Mouse (Mus musculus) limb, embryonic 12.5 days (tissue): ENCODE results near the gene Pgf. TPM values are rescaled to one million over a fixed set of nuclear protein-coding genes. Genes with fewer than 3 reads are reported as not detected.

Experiments
- ATAC-seq: fragments of 200-750 bp; cut with Nextera tagmentation; 2 replicates; pipeline ENCODE4 v1.8.0; 2017; ENCODE audit warnings: low read depth, moderate TSS enrichment; ENCODE audit not compliant: insufficient number of reproducible peaks, insufficient read depth, low FRiP score, low TSS enrichment
- H3K27ac ChIP-seq: fragments of 300-500 bp; sonication (generic); 2 replicates; pipeline ENCODE4 v1.5.1; 2016; ENCODE audit warnings: mild to moderate bottlenecking, moderate library complexity
- H3K27me3 ChIP-seq: fragments of 300-500 bp; sonication (generic); 2 replicates; pipeline ENCODE4 v1.6.1; 2016; ENCODE audit warnings: mild to moderate bottlenecking, moderate library complexity
- H3K36me3 ChIP-seq: fragments of 300-500 bp; sonication (generic); 2 replicates; pipeline ENCODE4 v1.6.1; 2016; ENCODE audit warnings: mild to moderate bottlenecking, moderate library complexity
- H3K4me1 ChIP-seq: fragments of 300-500 bp; sonication (generic); replicated peaks from 2 replicates; pipeline ENCODE4 v1.6.1; 2016
- H3K4me2 ChIP-seq: fragments of 300-500 bp; sonication (generic); 2 replicates; pipeline ENCODE4 v1.6.1; 2016; ENCODE audit warnings: mild to moderate bottlenecking, moderate library complexity
- H3K4me3 ChIP-seq: fragments of 300-500 bp; sonication (generic); replicated peaks from 2 replicates; pipeline ENCODE4 v1.5.1; 2016; ENCODE audit warnings: mild to moderate bottlenecking
- H3K9ac ChIP-seq: fragments of 300-500 bp; sonication (generic); replicated peaks from 2 replicates; pipeline ENCODE4 v1.6.1; 2016; ENCODE audit warnings: mild to moderate bottlenecking, moderate library complexity
- H3K9me3 ChIP-seq: fragments of 300-500 bp; sonication (generic); 2 replicates; pipeline ENCODE4 v1.6.1; 2016; ENCODE audit warnings: mild to moderate bottlenecking, moderate library complexity
- WGBS: fragments of 180-500 bp; shearing (Covaris S2); methylation state at CpG from one replicate; pipeline ENCODE4 v1.1.7; 2016; 5-methylcytosine and 5-hydroxymethylcytosine counted together
- polyA plus RNA-seq: library from polyadenylated mRNA; unstranded; fragments of >200 nt; fragmentation: Nextera tagmentation; extraction: Ambion mirVana; gene quantifications from 2 replicates; pipeline ENCODE4 v1.2.1, GENCODE M21; 2016

The Pgf gene
- polyA plus RNA-seq, 1 experiment from 2014 or later: 17.8 TPM

DNA sequence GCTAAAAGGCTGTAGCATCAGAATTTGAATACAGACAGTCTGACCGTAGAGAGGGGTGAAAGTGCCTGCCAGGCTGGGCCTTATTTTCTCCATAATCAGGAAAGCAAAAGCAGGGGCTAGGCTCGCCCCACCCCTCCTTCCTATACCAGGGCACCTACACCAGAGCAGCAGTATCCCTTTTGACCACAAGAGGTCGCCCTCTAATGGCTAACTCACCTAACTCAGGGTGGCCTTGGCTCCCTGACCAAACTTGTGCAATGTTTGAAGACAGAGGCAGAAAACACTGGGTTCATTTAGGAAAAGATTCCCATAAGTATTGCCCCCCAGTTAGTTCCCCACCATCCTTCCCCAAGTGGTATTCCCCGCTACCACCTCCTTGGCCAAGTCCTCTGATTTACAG lies 34.8 kb downstream of the Pgf start:
- H3K4me1 ChIP-seq: peaks cover 12% of the 10 kb centered on the region
- no peak overlapping the region for H3K4me2 ChIP-seq
- H3K27ac ChIP-seq: no peak overlapping the region; the same call in 1 of the 2 replicates
- 16% methylated on average over 4 of the region's 4 CpGs for WGBS
- H3K9me3 ChIP-seq: no peaks in the 10 kb centered on the region
- H3K27me3 ChIP-seq: peaks cover 31% of the 10 kb centered on the region
- no peaks in the 10 kb centered on the region for H3K36me3 ChIP-seq
- ATAC-seq: no peak
- no peak overlapping the region for H3K9ac ChIP-seq
- H3K4me3 ChIP-seq: no peak overlapping the region

DNA sequence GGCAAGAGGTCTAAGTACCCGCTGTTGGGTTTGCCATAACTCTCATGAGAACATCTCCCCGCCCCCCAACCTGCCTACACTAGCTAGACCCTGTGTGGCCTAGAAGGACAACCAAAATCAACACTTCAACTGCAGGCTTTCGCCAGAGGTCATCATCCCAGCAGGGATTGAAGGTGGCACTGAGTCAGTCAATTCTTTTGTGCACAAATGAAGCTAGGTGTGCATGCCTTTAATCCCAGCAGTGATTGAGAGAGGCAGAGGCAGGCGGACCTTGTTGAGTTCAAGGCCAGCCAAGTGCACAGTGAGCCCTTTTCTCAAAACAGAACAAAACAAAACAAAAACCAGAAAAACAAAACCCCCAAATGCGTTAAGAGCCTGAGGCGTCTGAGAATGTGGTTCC lies 36.5 kb downstream of the Pgf start:
- Histone ChIP-seq H3K4me2 (no peak overlapping the region), H3K9ac (no peak overlapping the region), H3K9me3 (no peaks in the 10 kb centered on the region), H3K36me3 (no peaks in the 10 kb centered on the region), H3K27ac (no peak overlapping the region), H3K4me3 (no peak overlapping the region), H3K27me3 (peaks cover 26% of the 10 kb centered on the region), H3K4me1 (peaks cover 7% of the 10 kb centered on the region)
- 82% methylated on average over 6 of the region's 6 CpGs for WGBS
- ATAC-seq: no peak

DNA sequence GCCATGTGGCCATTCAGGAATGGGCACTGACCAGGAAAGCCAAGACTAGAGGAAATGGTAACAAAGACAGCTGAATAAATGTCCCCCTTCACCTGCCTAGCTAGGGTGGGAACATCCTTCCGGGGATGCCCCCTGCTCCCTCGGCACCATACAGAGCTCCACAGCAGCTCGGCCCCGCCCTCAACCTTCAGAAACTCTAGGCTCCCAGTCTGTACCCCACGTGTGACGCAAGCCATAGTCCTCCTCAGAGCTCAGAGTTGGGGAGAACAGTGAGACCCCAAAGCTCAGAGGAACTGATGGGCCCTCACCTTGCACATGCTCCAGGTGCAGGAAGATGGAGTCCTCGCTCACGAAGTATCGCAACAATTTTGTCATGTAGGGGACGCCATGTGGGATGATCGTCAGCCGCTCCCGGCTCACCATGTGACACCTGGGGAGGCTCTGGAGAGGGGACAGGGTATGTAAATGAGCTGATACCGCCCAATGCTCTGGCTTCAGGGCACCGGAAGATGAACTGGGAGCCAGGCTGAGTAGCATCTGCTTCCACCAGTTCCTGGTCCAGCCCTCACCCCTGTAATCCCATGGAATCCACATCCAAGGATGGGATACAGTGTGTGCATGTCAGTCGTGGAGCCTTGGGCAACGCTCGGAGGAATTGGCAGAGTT lies 37.4 kb downstream of the Pgf start:
- peaks cover 8% of the 10 kb centered on the region for H3K36me3 ChIP-seq
- 0 out of 2 replicates have a peak, but pooled peaks cover 6% of the 10 kb centered on the region for H3K4me1 ChIP-seq
- H3K27me3 ChIP-seq: peaks cover 26% of the 10 kb centered on the region
- 48% methylated on average over 18 of the region's 18 CpGs for WGBS
- no peak overlapping the region for H3K27ac ChIP-seq
- H3K9me3 ChIP-seq: no peaks in the 10 kb centered on the region
- no peak overlapping the region for H3K4me3 ChIP-seq
- no peak for ATAC-seq
- H3K9ac ChIP-seq: no peak overlapping the region; the same call in 1 of the 2 replicates
- H3K4me2 ChIP-seq: 0 out of 2 replicates have a peak overlapping the region, but pooled peaks have one; percentile 9

DNA sequence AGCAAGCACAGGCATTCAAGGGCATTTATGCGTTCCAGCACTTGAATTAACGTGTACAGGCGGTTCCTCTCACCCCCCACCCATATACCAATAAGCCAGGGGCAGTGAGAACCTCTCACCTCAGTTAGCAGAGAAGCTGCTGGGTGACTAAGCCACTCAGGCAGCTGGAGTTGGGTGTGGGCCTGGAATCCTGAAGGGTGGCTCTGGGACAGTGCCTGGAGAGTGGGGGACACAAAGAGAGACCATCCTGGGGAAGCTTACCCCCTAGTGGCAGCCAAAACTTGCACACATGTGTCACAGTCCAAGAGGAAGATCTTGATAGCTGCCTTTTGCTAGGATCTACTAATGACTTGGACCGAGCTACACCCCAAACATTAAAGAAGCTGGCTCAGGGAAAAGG lies 41.0 kb downstream of the Pgf start:
- no peak overlapping the region for H3K27ac ChIP-seq
- no peak for ATAC-seq
- H3K4me2 ChIP-seq: no peak overlapping the region
- no peak overlapping the region for H3K9ac ChIP-seq
- WGBS: 83% methylated on average over 4 of the region's 4 CpGs
- no peaks in the 10 kb centered on the region for H3K9me3 ChIP-seq
- H3K4me3 ChIP-seq: no peak overlapping the region
- H3K4me1 ChIP-seq: 0 out of 2 replicates have a peak, but pooled peaks cover 6% of the 10 kb centered on the region
- peaks cover 24% of the 10 kb centered on the region for H3K27me3 ChIP-seq
- H3K36me3 ChIP-seq: peaks cover 39% of the 10 kb centered on the region

DNA sequence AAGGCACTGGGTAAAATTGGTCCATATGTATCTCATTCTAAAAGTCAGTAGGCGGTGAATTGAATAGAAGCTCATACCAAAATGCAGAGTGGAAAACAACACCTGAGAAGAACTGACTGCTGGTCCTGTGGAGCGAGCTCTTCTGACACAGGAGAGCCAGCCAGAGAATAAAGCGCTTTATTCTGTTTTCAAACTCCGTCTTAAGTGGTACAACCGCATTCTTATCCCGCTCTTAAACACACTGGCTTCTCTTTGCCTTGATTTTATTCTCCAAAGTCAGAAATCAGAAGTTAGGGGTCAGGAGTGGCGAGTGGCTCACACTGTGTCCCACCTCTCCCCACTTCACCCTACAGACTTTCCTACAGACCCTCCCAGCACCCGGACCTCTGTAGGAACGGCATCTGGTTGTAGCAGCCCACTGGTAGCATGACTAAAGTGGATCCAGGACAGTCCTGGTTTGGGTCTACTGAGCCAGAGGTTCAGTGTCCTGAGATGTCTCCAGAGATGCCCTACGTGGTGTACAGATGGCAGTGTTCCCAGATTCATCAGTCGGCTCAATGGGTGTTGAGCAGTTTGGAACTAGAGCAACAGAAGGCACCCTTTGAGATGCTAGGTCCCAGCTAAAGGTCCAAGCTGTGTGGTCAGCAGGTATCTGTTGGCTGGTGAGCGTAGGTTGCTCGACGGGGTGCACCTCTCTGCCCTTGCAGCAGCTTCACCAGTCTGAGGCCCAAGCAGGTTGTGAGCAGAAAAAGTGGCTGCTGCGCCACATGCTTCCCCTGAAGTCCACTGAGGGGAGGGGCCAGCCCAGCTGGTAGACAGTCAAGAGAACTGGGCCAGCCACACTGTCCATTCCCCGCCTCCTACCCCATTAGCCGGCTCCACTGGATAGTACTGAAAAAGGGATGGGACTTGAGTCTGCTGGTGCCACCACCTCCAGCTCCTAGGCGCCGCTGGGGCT lies 41.8 kb downstream of the Pgf start:
- no peak for ATAC-seq

DNA sequence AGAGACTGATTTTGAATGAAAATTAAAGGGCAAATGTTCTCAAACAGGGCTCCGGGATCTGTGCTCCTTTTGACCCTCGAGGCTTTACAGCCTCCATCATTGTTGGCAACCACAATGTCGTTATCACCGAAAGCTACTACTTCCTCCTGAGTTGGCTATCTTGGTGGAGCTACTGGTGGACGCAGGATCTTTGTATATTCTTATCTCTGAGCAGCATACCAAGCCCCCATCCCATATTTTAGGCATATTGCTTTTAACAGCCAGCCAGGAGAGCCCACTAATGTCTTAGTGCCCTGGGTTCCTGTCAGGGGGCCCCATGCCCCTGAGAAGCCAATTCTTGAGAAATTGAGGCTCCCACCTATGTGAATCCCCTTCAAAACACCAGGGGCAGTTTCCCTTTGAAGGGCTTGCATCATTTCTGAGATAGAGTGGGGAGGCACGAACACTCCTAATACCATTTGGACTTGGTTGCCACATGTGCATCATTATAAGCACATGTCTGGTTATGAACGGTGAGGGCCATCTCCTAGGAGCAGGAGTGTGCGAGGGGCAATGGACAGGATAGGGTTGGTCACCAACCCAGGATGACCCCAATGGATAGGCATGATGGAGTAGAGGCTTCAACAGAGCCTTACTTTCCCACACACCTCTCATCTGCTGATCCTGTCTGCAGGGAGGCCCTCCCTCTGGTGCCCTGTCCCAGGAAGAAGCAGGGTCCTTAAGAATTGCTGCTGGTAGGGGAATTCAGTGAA lies 43.4 kb downstream of the Pgf start:
- no peak overlapping the region for H3K9ac ChIP-seq
- 86% methylated on average over 8 of the region's 8 CpGs for WGBS
- H3K36me3 ChIP-seq: peaks cover 63% of the 10 kb centered on the region
- H3K4me3 ChIP-seq: no peak overlapping the region
- H3K4me1 ChIP-seq: 0 out of 2 replicates have a peak, but pooled peaks cover 6% of the 10 kb centered on the region
- no peaks in the 10 kb centered on the region for H3K9me3 ChIP-seq
- H3K27ac ChIP-seq: no peak overlapping the region
- ATAC-seq: no peak
- no peak overlapping the region for H3K4me2 ChIP-seq
- H3K27me3 ChIP-seq: peaks cover 6% of the 10 kb centered on the region; the same call in 1 of the 2 replicates

More for the DNA sequence above, 41.8 kb downstream of the Pgf start:
- no peaks in the 10 kb centered on the region for H3K9me3 ChIP-seq
- H3K27me3 ChIP-seq: peaks cover 21% of the 10 kb centered on the region
- WGBS: 80% methylated on average over 19 of the region's 19 CpGs
- no peak overlapping the region for H3K4me3 ChIP-seq
- H3K27ac ChIP-seq: peak overlapping the region; percentile 23; the same call in 1 of the 2 replicates
- H3K4me1 ChIP-seq: 0 out of 2 replicates have a peak, but pooled peaks cover 6% of the 10 kb centered on the region
- peaks cover 47% of the 10 kb centered on the region for H3K36me3 ChIP-seq
- H3K9ac ChIP-seq: no peak overlapping the region
- H3K4me2 ChIP-seq: no peak overlapping the region

DNA sequence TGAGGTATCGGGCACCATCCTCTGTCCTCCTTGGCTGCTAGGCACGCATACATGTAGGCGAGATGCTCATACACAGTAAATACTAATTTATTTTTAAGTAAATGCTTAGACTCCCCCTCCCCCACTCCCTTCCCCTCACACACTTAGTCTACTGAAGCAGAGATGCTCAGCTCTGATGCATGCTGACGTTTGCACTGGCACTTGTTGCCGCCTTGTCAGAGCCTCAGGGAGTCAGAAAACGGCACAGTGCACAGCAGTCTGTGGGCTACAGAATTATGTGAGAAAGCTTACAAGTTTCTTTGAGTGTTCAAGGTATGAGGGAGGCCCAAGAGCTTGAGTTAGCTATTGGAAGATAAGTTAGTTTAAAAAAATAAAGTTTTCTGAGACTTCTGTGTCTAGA lies 46.2 kb downstream of the Pgf start:
- Histone ChIP-seq H3K9ac (no peak overlapping the region), H3K4me1 (0 out of 2 replicates have a peak, but pooled peaks cover 5% of the 10 kb centered on the region), H3K27ac (no peak overlapping the region), H3K4me3 (no peak overlapping the region), H3K36me3 (peaks cover 86% of the 10 kb centered on the region), H3K4me2 (no peak overlapping the region), H3K27me3 (no peaks in the 10 kb centered on the region), H3K9me3 (no peaks in the 10 kb centered on the region)
- ATAC-seq: no peak
- WGBS: 95% methylated on average over 6 of the region's 6 CpGs

DNA sequence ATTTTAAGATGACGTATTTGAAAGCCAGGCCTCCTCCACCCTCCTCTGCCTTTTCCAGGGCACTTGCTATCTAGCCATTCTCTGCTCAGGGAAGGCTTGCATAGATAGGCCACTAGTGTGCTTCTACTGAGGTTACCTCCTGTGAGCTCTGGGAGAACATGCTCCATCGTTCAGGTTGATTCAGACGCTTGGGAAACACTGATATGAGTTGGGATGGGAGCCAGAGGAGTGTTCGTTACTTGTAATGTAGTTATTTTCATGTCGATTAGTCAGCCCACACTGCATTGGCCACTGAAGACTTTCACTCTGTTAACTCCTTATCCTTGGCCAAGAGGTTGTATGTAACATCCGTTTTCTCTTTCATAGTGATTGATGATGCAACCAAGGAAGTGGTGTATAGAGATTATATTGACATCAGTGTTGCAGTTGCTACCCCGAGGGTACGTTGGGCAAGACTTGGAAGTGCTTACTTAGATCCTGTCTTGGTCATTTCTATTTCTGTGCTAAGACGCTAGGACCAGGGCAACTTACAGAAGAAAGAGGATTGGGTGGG lies 48.1 kb downstream of the Pgf start:
- Histone ChIP-seq H3K4me1 (no peaks in the 10 kb centered on the region), H3K9ac (no peak overlapping the region), H3K4me3 (no peak overlapping the region), H3K27ac (no peak overlapping the region), H3K27me3 (no peaks in the 10 kb centered on the region), H3K9me3 (no peaks in the 10 kb centered on the region), H3K4me2 (no peak overlapping the region), H3K36me3 (peaks cover 89% of the 10 kb centered on the region)
- ATAC-seq: no peak
- WGBS: 96% methylated on average over 9 of the region's 9 CpGs

DNA sequence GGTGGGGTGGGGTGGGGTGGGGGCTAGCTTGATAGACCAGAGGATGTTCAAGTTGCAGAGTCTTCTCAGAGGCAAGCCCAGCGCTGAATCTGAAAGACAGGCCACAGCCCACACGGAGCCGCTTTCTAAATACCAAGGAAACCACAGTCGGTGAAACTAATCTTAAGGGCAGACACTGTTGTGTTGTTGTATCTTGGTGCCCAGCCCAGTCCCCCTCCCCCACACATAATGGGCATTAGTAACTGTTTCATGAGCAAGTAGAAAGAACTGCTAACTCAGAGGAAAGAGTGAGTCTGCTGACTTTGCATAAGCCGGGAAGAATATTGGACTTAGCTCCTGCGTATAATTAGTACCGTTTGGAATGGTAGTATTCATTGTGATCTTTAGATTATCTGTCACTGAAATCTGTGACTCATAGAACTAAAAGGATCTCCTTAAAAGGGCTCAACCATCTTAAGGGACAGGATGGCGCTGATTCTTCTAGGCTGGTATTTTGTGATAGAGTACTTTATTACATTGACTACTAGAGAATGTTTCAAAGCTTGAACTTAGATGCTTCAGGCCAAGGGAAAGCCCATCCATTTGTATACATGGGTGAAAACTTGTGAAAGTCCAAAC lies 50.5 kb downstream of the Pgf start:
- 90% methylated on average over 8 of the region's 8 CpGs for WGBS
- no peak overlapping the region for H3K9ac ChIP-seq
- ATAC-seq: no peak
- H3K27me3 ChIP-seq: no peaks in the 10 kb centered on the region
- no peak overlapping the region for H3K4me2 ChIP-seq
- no peaks in the 10 kb centered on the region for H3K9me3 ChIP-seq
- H3K4me1 ChIP-seq: no peaks in the 10 kb centered on the region
- H3K27ac ChIP-seq: no peak overlapping the region
- peaks cover 90% of the 10 kb centered on the region for H3K36me3 ChIP-seq
- H3K4me3 ChIP-seq: no peak overlapping the region

DNA sequence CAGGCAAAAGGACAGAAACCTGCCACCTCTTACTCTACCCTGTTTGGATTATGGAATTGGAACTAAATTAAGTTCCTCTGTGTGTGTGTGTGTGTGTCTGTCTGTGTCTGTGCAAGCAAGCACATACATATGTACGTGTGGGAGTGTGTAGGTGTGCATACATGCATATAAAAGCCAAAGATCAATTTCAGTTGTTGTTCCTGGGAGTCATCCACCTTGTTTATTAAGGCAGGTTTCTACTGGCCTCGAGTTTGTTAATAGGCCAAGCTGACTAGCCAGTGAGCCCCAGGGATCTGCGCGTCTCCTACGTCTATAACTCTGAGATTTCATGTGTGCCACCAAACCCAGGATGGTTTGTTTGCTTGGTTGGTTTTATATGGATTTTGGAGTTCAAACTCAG lies 52.8 kb downstream of the Pgf start:
- H3K4me1 ChIP-seq: no peaks in the 10 kb centered on the region
- no peak overlapping the region for H3K27ac ChIP-seq
- no peak overlapping the region for H3K9ac ChIP-seq
- H3K4me3 ChIP-seq: no peak overlapping the region
- H3K27me3 ChIP-seq: no peaks in the 10 kb centered on the region
- H3K9me3 ChIP-seq: no peaks in the 10 kb centered on the region
- H3K36me3 ChIP-seq: peaks cover 93% of the 10 kb centered on the region
- 94% methylated on average over 5 of the region's 5 CpGs for WGBS
- ATAC-seq: no peak
- H3K4me2 ChIP-seq: no peak overlapping the region
